Mouse (Mus musculus) R1 (cell line): ENCODE results near the gene Aqp3.

Experiments
- DNase-seq: peaks from one replicate; pipeline ENCODE4 v3.0.0-alpha.2; 2018; ENCODE audit warnings: low read depth, low spot score

Gene Aqp3

GRCm38 (mm10) chr4:41097871-41098576 is at the start of gene Aqp3:
Gene Aqp3 (minus strand): TSS chr4:41098183.
- DNase-seq: peak; percentile 58

GRCm38 (mm10) chr4:41142601-41143000 is 44.6 kb upstream of the Aqp3 start:
- no peak for DNase-seq

GRCm38 (mm10) chr4:41140174-41140875 is 42.3 kb upstream of the Aqp3 start:
- DNase-seq: no peak

- DNase-seq: no peak
These were observed 38.8 kb upstream of the Aqp3 start for GRCm38 (mm10) chr4:41136811-41137210.

- no peak for DNase-seq
These were observed 38.4 kb upstream of the Aqp3 start for GRCm38 (mm10) chr4:41136454-41136805.

GRCm38 (mm10) chr4:41135711-41136453 is 37.9 kb upstream of the Aqp3 start, which contains the start of gene Ube2r2:
Gene Ube2r2 (plus strand): TSS chr4:41135743.
- DNase-seq: peak; percentile 82

GRCm38 (mm10) chr4:41134935-41135710 is 37.1 kb upstream of the Aqp3 start:
- peak; percentile 90 for DNase-seq

GRCm38 (mm10) chr4:41133529-41134291 is 35.7 kb upstream of the Aqp3 start:
- no peak for DNase-seq

GRCm38 (mm10) chr4:41132471-41132870 is 34.5 kb upstream of the Aqp3 start:
- no peak for DNase-seq

- DNase-seq: no peak
These were observed 31.9 kb upstream of the Aqp3 start for GRCm38 (mm10) chr4:41129836-41130235.

GRCm38 (mm10) chr4:41129406-41129805 is 31.4 kb upstream of the Aqp3 start:
- DNase-seq: peak; percentile 81

- DNase-seq: peak; percentile 100
These were observed 26.4 kb upstream of the Aqp3 start, which contains the start of gene Nol6 for GRCm38 (mm10) chr4:41124180-41124951. Gene Nol6 (minus strand): TSS chr4:41124455.

- peak; percentile 85 for DNase-seq
These were observed 20.8 kb upstream of the Aqp3 start for GRCm38 (mm10) chr4:41118706-41119292.

- DNase-seq: no peak
These were observed 18.8 kb upstream of the Aqp3 start for GRCm38 (mm10) chr4:41116817-41117216.

- no peak for DNase-seq
These were observed 17.8 kb upstream of the Aqp3 start for GRCm38 (mm10) chr4:41115793-41116192.

- no peak for DNase-seq
These were observed 17.1 kb upstream of the Aqp3 start for GRCm38 (mm10) chr4:41115074-41115473.

GRCm38 (mm10) chr4:41114358-41115070 is 16.5 kb upstream of the Aqp3 start:
- DNase-seq: peak; percentile 58

GRCm38 (mm10) chr4:41108717-41109425 is 10.9 kb upstream of the Aqp3 start:
- no peak for DNase-seq
